Mouse (Mus musculus) hindbrain, embryonic 16.5 days (tissue): ENCODE results near the gene Dennd2c. TPM values are rescaled to one million over a fixed set of nuclear protein-coding genes. Genes with fewer than 3 reads are reported as not detected.

Source experiments
- ATAC-seq: fragments of 200-750 bp; cut with Nextera tagmentation; 2 replicates; pipeline ENCODE4 v1.8.0; 2017; ENCODE audit warnings: moderate TSS enrichment, moderate library complexity
- H3K27ac ChIP-seq: fragments of 300-500 bp; sonication (generic); 2 replicates; pipeline ENCODE4 v1.5.1; 2014; ENCODE audit warnings: low read depth, mild to moderate bottlenecking, control low read depth, low read length, moderate library complexity
- H3K27me3 ChIP-seq: fragments of 300-500 bp; sonication (generic); replicated peaks from 2 replicates; pipeline ENCODE4 v1.6.1; 2014; ENCODE audit warnings: low read length; ENCODE audit not compliant: control insufficient read depth, insufficient read depth
- H3K36me3 ChIP-seq: fragments of 300-500 bp; sonication (generic); 2 replicates; pipeline ENCODE4 v1.6.1; 2014; ENCODE audit warnings: mild to moderate bottlenecking, low read length, moderate library complexity, mixed read lengths; ENCODE audit not compliant: control insufficient read depth, insufficient read depth
- H3K4me1 ChIP-seq: fragments of 300-500 bp; sonication (generic); 2 replicates; pipeline ENCODE4 v1.6.1; 2014; ENCODE audit warnings: low read depth, low read length; ENCODE audit not compliant: control insufficient read depth, insufficient read depth
- H3K4me2 ChIP-seq: fragments of 300-500 bp; sonication (generic); 2 replicates; pipeline ENCODE4 v1.6.1; 2014; ENCODE audit warnings: mild to moderate bottlenecking, low read length, control low read depth, moderate library complexity
- H3K4me3 ChIP-seq: fragments of 300-500 bp; sonication (generic); 2 replicates; pipeline ENCODE4 v1.5.1; 2014; ENCODE audit warnings: mild to moderate bottlenecking, low read length, control low read depth, moderate library complexity
- H3K9ac ChIP-seq: fragments of 300-500 bp; sonication (generic); 2 replicates; pipeline ENCODE4 v1.6.1; 2014; ENCODE audit warnings: low read depth, mild to moderate bottlenecking, control low read depth, low read length, moderate library complexity
- H3K9me3 ChIP-seq: fragments of 300-500 bp; sonication (generic); 2 replicates; pipeline ENCODE4 v1.6.1; 2014; ENCODE audit warnings: mild to moderate bottlenecking, low read length, moderate library complexity; ENCODE audit not compliant: control insufficient read depth
- WGBS: fragments of 180-500 bp; shearing (Covaris S2); extraction: QIAGEN DNeasy Blood & Tissue Kit; methylation state at CpG from one replicate; pipeline ENCODE4 v1.1.7; 2014; 5-methylcytosine and 5-hydroxymethylcytosine counted together
- polyA plus RNA-seq: library from polyadenylated mRNA; unstranded; fragments of >200 nt; fragmentation: Nextera tagmentation; extraction: Ambion mirVana; gene quantifications from 2 replicates; pipeline ENCODE4 v1.2.1, GENCODE M21; 2015

Dennd2c gene
- polyA plus RNA-seq, 1 experiment from 2014 or later = 1.0 TPM

GRCm38 (mm10) chr3:103101194-103101593 lies 1.2 kb upstream of the Dennd2c start:
- no peak for ATAC-seq

GRCm38 (mm10) chr3:103101909-103102308 lies 495 bp upstream of the Dennd2c start:
- H3K36me3 ChIP-seq = no peaks in the 10 kb centered on the region
- peaks cover 8% of the 10 kb centered on the region for H3K4me1 ChIP-seq
- H3K9ac ChIP-seq = peak overlapping the region; percentile 70
- H3K9me3 ChIP-seq = no peaks in the 10 kb centered on the region
- H3K27me3 ChIP-seq = peaks cover 9% of the 10 kb centered on the region
- no peak overlapping the region for H3K27ac ChIP-seq
- H3K4me2 ChIP-seq = peak overlapping the region; percentile 89
- ATAC-seq = peak; percentile 52; the same call in 1 of the 2 replicates
- H3K4me3 ChIP-seq = peak overlapping the region; percentile 62
- 3% methylated on average over 14 of the region's 14 CpGs for WGBS

More at GRCm38 (mm10) chr3:103101194-103101593, 1.2 kb upstream of the Dennd2c start:
- Histone ChIP-seq H3K9ac (no peak overlapping the region), H3K4me1 (peaks cover 8% of the 10 kb centered on the region), H3K9me3 (no peaks in the 10 kb centered on the region), H3K4me2 (no peak overlapping the region), H3K36me3 (no peaks in the 10 kb centered on the region), H3K4me3 (no peak overlapping the region), H3K27ac (no peak overlapping the region), H3K27me3 (peaks cover 9% of the 10 kb centered on the region)
- 69% methylated on average over 5 of the region's 5 CpGs for WGBS

DNA sequence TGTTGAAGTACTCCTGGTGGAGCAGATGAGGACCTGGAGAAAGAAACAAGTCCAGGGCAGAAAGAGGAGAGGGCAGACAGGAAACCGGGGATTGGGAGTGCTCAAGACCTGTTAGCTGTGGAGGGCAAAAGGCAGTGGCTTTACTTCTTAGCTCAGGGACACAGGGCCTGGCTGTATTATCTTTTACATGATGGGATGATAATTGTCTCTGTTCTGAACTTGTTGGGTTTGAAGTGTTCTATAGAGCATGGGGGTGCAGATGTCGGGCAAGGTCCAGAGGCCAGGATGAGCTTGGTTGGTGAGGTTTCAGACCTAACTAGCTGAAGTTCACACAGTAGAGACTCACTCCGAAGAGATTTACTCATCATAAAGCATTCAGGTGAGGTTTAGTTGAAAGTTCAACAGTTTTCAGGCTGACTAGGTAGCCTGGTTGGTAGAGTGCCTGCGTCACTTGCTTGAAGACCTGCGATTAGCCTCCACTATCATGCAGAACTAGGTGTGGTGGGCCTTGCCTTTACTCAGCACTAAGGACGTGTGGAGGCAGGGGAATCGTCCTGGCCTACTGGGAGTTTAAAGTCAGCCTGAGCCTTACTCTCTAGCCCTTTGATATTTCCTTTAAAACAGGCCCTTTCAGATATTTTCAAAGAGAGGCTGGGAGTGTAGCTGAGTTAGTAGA lies 5.3 kb downstream of the Dennd2c start:
- Histone ChIP-seq H3K27me3 (peaks cover 9% of the 10 kb centered on the region), H3K9ac (no peak overlapping the region), H3K4me1 (peaks cover 4% of the 10 kb centered on the region; the same call in 1 of the 2 replicates), H3K4me3 (no peak overlapping the region), H3K36me3 (no peaks in the 10 kb centered on the region), H3K4me2 (no peak overlapping the region), H3K9me3 (no peaks in the 10 kb centered on the region), H3K27ac (no peak overlapping the region)
- ATAC-seq = no peak
- 89% methylated on average over 7 of the region's 7 CpGs for WGBS

- Histone ChIP-seq H3K4me3 (no peak overlapping the region), H3K4me2 (no peak overlapping the region), H3K36me3 (no peaks in the 10 kb centered on the region), H3K4me1 (no peaks in the 10 kb centered on the region), H3K9ac (no peak overlapping the region), H3K27ac (no peak overlapping the region), H3K27me3 (no peaks in the 10 kb centered on the region), H3K9me3 (no peaks in the 10 kb centered on the region)
- no peak for ATAC-seq
- 85% methylated on average over 5 of the region's 5 CpGs for WGBS
These were observed 9.8 kb downstream of the Dennd2c start for GRCm38 (mm10) chr3:103112216-103112615.

DNA sequence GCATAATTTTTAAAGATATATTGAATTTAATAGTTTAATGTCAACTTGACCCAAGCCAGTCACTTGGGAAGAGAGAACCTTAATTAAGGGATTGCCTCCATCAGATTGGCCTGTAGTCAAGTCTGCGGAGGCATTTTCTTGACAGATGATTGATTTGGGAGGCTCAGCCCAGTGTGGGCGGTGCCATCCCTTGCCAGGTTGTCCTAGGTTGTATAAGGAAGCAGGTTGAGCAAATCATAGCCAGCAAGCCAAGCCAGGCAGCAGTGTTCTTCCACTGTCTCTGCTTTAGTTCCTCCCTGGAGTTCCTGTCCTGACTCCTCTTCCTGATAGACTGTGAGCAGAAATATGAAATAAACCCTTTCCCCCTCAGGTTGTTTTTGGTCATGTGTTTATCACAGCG lies 21.2 kb downstream of the Dennd2c start:
- no peak overlapping the region for H3K27ac ChIP-seq

GRCm38 (mm10) chr3:103126138-103126537 lies 23.7 kb downstream of the Dennd2c start:
- H3K4me2 ChIP-seq = no peak overlapping the region
- no peak overlapping the region for H3K4me3 ChIP-seq
- H3K9ac ChIP-seq = no peak overlapping the region
- 95% methylated on average over 3 of the region's 3 CpGs for WGBS
- no peaks in the 10 kb centered on the region for H3K9me3 ChIP-seq
- no peaks in the 10 kb centered on the region for H3K36me3 ChIP-seq
- no peak for ATAC-seq
- no peak overlapping the region for H3K27ac ChIP-seq
- no peaks in the 10 kb centered on the region for H3K4me1 ChIP-seq
- no peaks in the 10 kb centered on the region for H3K27me3 ChIP-seq

More for the DNA sequence above, 21.2 kb downstream of the Dennd2c start:
- Histone ChIP-seq H3K4me1 (no peaks in the 10 kb centered on the region), H3K36me3 (no peaks in the 10 kb centered on the region), H3K9ac (no peak overlapping the region), H3K4me2 (no peak overlapping the region), H3K4me3 (no peak overlapping the region), H3K27me3 (no peaks in the 10 kb centered on the region), H3K9me3 (no peaks in the 10 kb centered on the region)
- ATAC-seq = no peak
- WGBS = 90% methylated on average over 3 of the region's 3 CpGs

DNA sequence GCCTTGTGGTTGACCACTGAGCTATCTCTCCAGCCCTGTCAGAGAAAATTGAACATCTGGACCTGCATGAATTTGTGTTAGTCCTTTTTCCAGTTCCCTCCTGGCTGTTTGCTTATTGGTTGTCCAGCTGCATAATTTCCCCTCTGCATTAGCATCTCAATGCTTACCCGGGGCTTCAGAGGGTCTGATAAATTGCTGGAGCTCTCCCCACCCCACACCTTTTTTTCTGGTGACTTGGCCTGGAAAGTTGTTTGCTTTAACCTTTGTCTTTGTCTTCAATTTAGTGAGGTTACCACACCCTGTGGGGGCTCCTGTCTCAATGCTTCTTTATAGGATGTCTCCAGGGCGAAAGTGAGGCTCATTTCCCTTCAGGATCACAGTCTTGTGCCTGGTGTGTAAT lies 24.8 kb downstream of the Dennd2c start:
- 22% methylated on average over 2 of the region's 2 CpGs for WGBS
- no peaks in the 10 kb centered on the region for H3K27me3 ChIP-seq
- no peak overlapping the region for H3K9ac ChIP-seq
- H3K4me3 ChIP-seq = no peak overlapping the region
- ATAC-seq = no peak
- no peaks in the 10 kb centered on the region for H3K4me1 ChIP-seq
- H3K4me2 ChIP-seq = no peak overlapping the region
- H3K36me3 ChIP-seq = no peaks in the 10 kb centered on the region
- H3K27ac ChIP-seq = no peak overlapping the region
- H3K9me3 ChIP-seq = no peaks in the 10 kb centered on the region

DNA sequence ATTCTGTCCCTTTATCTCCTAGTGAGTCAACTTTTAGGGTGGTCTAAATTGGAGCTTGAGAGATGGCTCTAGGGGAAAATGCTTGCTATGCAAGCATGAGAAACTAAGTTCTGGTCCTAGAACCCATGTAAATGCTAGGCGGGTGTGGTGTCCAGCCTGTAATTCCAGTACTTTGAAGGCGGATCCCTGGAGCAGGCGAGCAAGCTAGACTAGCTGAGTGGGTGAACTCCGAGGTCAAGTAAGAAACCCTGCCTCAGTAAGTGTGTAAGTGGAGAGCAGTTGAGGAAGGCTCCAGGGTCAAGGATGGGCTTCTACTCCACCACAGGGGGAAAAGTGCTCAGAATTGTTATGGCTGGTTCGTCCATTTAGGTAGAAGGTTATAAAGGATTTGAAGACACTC lies 25.3 kb downstream of the Dennd2c start:
- H3K36me3 ChIP-seq = no peaks in the 10 kb centered on the region
- no peak overlapping the region for H3K4me2 ChIP-seq
- no peak overlapping the region for H3K9ac ChIP-seq
- H3K4me3 ChIP-seq = no peak overlapping the region
- no peaks in the 10 kb centered on the region for H3K4me1 ChIP-seq
- WGBS = 66% methylated on average over 5 of the region's 5 CpGs
- no peaks in the 10 kb centered on the region for H3K27me3 ChIP-seq
- H3K9me3 ChIP-seq = no peaks in the 10 kb centered on the region
- no peak for ATAC-seq
- H3K27ac ChIP-seq = no peak overlapping the region

- Histone ChIP-seq H3K36me3 (no peaks in the 10 kb centered on the region), H3K4me1 (no peaks in the 10 kb centered on the region), H3K27ac (no peak overlapping the region), H3K4me3 (no peak overlapping the region), H3K9ac (no peak overlapping the region), H3K27me3 (no peaks in the 10 kb centered on the region), H3K4me2 (no peak overlapping the region), H3K9me3 (no peaks in the 10 kb centered on the region)
- 41% methylated on average over 4 of the region's 4 CpGs for WGBS
- no peak for ATAC-seq
These were observed 25.8 kb downstream of the Dennd2c start for GRCm38 (mm10) chr3:103128251-103128650.
